18 mouse cellular contexts compared by ENCODE assay signal in the genomic region with DNA sequence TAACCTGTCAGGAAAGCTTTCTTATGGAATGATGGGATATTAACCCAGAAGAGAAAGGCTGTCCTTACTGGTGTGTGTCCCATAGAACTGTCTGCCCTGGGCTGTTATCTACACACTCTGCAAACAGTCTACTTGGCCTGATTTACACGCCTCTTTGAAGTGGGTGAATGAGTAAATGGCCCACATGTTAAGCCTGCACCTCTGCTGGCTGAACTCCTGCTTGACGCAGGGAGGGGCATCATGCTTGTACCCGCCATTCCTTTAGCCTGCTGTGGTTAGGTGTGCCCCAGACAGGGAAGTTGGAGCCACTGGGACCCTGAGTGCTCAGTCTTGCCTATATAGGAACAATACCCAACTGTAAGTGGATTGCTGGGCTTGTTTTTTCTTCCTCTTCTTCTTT.
DNase-seq lines count a peak whose midpoint lies in the region; ATAC-seq and TF ChIP-seq lines count a peak whose summit lies in the region.
"Had no signal": no experiment of that assay in that cellular context is flagged by ENCODE, and none has a peak within 500 bp of the region (broad histone marks: within the 10 kb centered on the region; RNA-seq: fewer than 3 reads in every experiment).

No protein-coding gene starts in this region.

- H3K27me3 ChIP-seq in heart, adult 2 months (ENCODE audit: control insufficient read depth, insufficient read depth, low read length): no peaks in the 10 kb centered on the region
- no peaks in the 10 kb centered on the region for H3K27me3 ChIP-seq in limb, embryonic 13.5 days
- H3K27me3 ChIP-seq in limb, embryonic 10.5 days (ENCODE audit: low read depth, poor library complexity, severe bottlenecking): no peaks in the 10 kb centered on the region
- no peaks in the 10 kb centered on the region for H3K27me3 ChIP-seq in neural tube, embryonic 13.5 days
- H3K27me3 ChIP-seq: hindbrain, embryonic 12.5 days; midbrain, embryonic 13.5 days; Patski had no signal

- no peak for ATAC-seq in limb, embryonic 13.5 days (ENCODE audit: low FRiP score, low read depth)
- no peak for ATAC-seq in neural tube, embryonic 13.5 days (ENCODE audit: low read depth)
- ATAC-seq: midbrain, embryonic 13.5 days; Patski had no signal

- H3K9ac ChIP-seq in heart, adult 2 months (ENCODE audit: low read depth, low read length): no peak overlapping the region
- no peak overlapping the region for H3K9ac ChIP-seq in limb, embryonic 13.5 days
- H3K9ac ChIP-seq in neural tube, embryonic 13.5 days: no peak overlapping the region
- H3K9ac ChIP-seq: hindbrain, embryonic 12.5 days; midbrain, embryonic 13.5 days had no signal

- no peak for DNase-seq in heart, adult 2 months
- DNase-seq in heart, postnatal 14 days: no peak
- no peak for DNase-seq in limb, embryonic 10.5 days (ENCODE audit: low spot score)
- no peak for DNase-seq in neural tube, embryonic 10.5 days (ENCODE audit: extremely low spot score, low spot score)
- no peak for DNase-seq in ovary, postnatal 14 days (ENCODE audit: low spot score)
- DNase-seq in urinary bladder, adult 2 months (ENCODE audit: low spot score): no peak
- DNase-seq: adrenal gland, postnatal 36 days; cerebellum, adult 9-11 months; gastrocnemius, postnatal 14 days; kidney, adult 18-20 months; right cerebral cortex, postnatal 14 days; thymus, adult 18-20 months had no signal

- no peak overlapping the region for H3K4me2 ChIP-seq in limb, embryonic 13.5 days (replicated peaks)
- H3K4me2 ChIP-seq in neural tube, embryonic 13.5 days: no peak overlapping the region
- H3K4me2 ChIP-seq: hindbrain, embryonic 12.5 days; midbrain, embryonic 13.5 days had no signal

- TF ChIP-seq EP300 in heart, adult 2 months (IDR thresholded peaks at IDR 0.05; ENCODE audit: insufficient read depth, low read depth, low read length): no peak

- no peak for TF ChIP-seq CTCF in heart, adult 2 months (IDR thresholded peaks at IDR 0.05)

- peak overlapping the region; percentile 36; the same call in 1 of the 2 replicates for H3K27ac ChIP-seq in heart, adult 2 months
- peak overlapping the region; percentile 3; the same call in 1 of the 2 replicates for H3K27ac ChIP-seq in limb, embryonic 13.5 days
- H3K27ac ChIP-seq in limb, embryonic 10.5 days: no peak overlapping the region
- peak overlapping the region; percentile 20; the same call in 1 of the 2 replicates for H3K27ac ChIP-seq in neural tube, embryonic 13.5 days (replicated peaks)
- H3K27ac ChIP-seq: hindbrain, embryonic 12.5 days; midbrain, embryonic 13.5 days had no signal

- 0 out of 2 replicates have a peak, but pooled peaks cover 2% of the 10 kb centered on the region for H3K36me3 ChIP-seq in heart, adult 2 months (ENCODE audit: control insufficient read depth, insufficient read depth, low read length)
- H3K36me3 ChIP-seq in limb, embryonic 13.5 days: peaks cover 3% of the 10 kb centered on the region; the same call in 1 of the 2 replicates
- H3K36me3 ChIP-seq in limb, embryonic 10.5 days: no peaks in the 10 kb centered on the region
- 0 out of 2 replicates have a peak, but pooled peaks cover 1% of the 10 kb centered on the region for H3K36me3 ChIP-seq in neural tube, embryonic 13.5 days

- H3K79me2 ChIP-seq in heart, adult 2 months (replicated peaks; ENCODE audit: control insufficient read depth, insufficient read depth, low read length): no peaks in the 10 kb centered on the region

- intact Hi-C loops in heart, adult 2 months (cut with DNase I): no loop called here
- intact Hi-C loops in heart, postnatal 14 days (cut with DNase I): no loop called here

- H3K4me3 ChIP-seq in heart, adult 2 months: no peak overlapping the region; the same call in 1 of the 2 replicates
- no peak overlapping the region for H3K4me3 ChIP-seq in limb, embryonic 13.5 days
- H3K4me3 ChIP-seq in limb, embryonic 10.5 days: no peak overlapping the region
- H3K4me3 ChIP-seq in neural tube, embryonic 13.5 days: no peak overlapping the region
- H3K4me3 ChIP-seq: hindbrain, embryonic 12.5 days; midbrain, embryonic 13.5 days; myocyte had no signal

- TF ChIP-seq POLR2A in heart, adult 2 months (IDR thresholded peaks at IDR 0.05; ENCODE audit: insufficient read depth, low read depth, low read length): no peak

- no peaks in the 10 kb centered on the region for H3K9me3 ChIP-seq in limb, embryonic 13.5 days
- no peaks in the 10 kb centered on the region for H3K9me3 ChIP-seq in limb, embryonic 10.5 days (replicated peaks)
- no peaks in the 10 kb centered on the region for H3K9me3 ChIP-seq in neural tube, embryonic 13.5 days
- H3K9me3 ChIP-seq: hindbrain, embryonic 12.5 days; midbrain, embryonic 13.5 days had no signal

- peaks cover 8% of the 10 kb centered on the region for H3K4me1 ChIP-seq in heart, adult 2 months (ENCODE audit: control insufficient read depth, insufficient read depth, low read length)
- peaks cover 19% of the 10 kb centered on the region for H3K4me1 ChIP-seq in limb, embryonic 13.5 days
- H3K4me1 ChIP-seq in limb, embryonic 10.5 days: peaks cover 6% of the 10 kb centered on the region; the same call in 1 of the 2 replicates
- H3K4me1 ChIP-seq in neural tube, embryonic 13.5 days (replicated peaks): peaks cover 14% of the 10 kb centered on the region

- WGBS in heart, adult 2 months: 48% methylated on average over 3 of the region's 3 CpGs
- WGBS in limb, embryonic 13.5 days: 55% methylated on average over 3 of the region's 3 CpGs
- 60% methylated on average over 3 of the region's 3 CpGs for WGBS in limb, embryonic 10.5 days
- WGBS in neural tube, embryonic 13.5 days: 65% methylated on average over 3 of the region's 3 CpGs
